Mouse (Mus musculus) layer of hippocampus, postnatal 36 days (tissue): Measurements from ENCODE around the gene Cbx1. TPM values are rescaled to one million over a fixed set of nuclear protein-coding genes. Genes with fewer than 3 reads are reported as not detected.

Experiments used
- DNase-seq, 2 experiments: peaks; one replicate each; pipeline ENCODE4 v3.0.0; 2022
- total RNA-seq, 2 experiments: library from RNA; stranded (reverse); gene quantifications; 2 replicates each; pipeline ENCODE4 v1.2.3; 2021

Cbx1 gene
- total RNA-seq, 2 experiments from 2014 or later, result 52.4 to 54.9 TPM

- no peak for DNase-seq
Observed at GRCm38 (mm10) chr11:96816979-96817378, 28.1 kb downstream of the Cbx1 start.

DNA sequence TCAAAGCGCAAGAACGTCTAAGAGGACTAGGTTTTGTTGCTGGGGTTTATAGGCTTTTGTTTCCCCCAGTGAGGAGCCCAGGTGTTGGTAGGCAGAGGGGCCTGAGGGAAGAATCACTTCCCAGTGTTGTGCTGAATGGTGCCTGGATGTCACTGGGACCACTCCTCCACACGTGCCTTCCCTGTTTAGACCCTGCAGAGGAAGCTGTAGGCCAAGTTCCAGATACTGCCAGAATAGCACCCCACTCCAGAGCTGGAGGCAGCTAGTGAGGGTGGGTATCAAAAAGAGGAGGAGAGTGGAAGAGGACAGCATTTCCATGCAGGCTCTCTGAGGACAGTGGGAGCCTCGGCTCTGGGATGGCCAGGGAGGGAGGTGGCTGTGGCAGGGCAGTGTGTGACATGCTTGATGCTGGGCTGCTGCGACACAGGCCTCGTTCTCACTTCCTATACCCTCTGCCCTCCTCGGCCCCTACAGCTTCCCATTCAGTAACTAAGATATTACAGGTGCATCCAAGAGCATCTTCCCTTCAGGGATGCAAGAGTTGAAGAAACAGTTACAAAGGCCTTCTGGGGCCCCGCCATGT is 29.3 kb downstream of the Cbx1 start:
- no peak for DNase-seq

DNA sequence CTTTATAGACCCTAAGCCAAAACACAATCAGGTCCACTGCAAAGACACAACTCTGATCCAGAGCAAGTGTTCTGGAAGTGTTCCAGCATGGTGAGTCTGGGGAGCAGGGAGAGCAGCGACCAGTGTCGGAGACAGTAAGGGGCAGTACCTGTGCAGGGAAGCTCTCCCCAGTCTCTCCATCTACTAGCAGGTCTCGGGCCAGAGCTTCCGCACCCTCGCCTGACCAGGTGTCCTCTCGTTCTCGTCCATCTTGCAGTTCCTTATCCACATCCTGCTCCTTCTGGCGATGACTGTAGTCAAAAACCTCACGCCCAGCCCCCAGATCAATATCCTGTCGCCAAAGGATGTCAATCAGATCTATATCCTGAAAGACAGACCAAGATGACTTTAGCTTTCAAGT is 33.0 kb downstream of the Cbx1 start:
- DNase-seq, result no peak

DNA sequence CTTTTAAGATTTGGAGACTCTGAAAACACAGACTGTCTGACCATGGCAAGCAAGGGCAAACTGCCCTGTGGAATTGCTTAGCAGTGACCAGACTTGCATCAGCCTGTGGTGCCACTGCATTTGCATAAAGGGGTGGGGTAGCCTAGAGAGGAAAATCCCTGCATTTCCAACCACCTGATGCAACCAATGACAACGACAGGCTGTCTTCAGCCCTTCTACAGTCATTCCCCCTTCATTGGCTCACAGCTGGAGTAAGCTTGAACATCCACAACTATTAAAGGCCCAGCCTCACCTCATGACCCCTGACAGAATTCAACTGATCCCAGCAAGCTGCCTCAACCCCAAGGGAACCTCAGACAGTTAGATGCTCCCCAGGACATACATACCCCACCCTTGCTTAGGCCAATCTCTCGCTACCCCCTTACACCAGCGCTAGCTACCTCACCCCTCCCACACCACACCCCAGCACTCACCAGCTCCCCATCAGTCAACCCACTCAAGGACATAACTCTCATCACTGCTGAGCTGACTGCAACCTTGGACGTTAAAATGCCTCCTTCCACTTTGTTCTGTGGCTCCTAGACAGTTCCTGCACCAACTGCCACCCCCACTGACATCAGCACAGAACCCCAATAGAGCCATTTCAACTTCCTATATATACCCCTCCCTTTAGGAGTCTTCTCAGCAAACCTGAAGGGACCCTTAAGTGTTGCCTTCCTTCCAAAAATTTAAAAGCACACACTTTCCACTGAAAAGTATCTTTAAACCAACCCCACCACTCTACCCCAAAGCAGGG is 33.9 kb downstream of the Cbx1 start:
- DNase-seq, result no peak

- DNase-seq, result no peak
Observed at GRCm38 (mm10) chr11:96823471-96823837, 34.5 kb downstream of the Cbx1 start.

DNA sequence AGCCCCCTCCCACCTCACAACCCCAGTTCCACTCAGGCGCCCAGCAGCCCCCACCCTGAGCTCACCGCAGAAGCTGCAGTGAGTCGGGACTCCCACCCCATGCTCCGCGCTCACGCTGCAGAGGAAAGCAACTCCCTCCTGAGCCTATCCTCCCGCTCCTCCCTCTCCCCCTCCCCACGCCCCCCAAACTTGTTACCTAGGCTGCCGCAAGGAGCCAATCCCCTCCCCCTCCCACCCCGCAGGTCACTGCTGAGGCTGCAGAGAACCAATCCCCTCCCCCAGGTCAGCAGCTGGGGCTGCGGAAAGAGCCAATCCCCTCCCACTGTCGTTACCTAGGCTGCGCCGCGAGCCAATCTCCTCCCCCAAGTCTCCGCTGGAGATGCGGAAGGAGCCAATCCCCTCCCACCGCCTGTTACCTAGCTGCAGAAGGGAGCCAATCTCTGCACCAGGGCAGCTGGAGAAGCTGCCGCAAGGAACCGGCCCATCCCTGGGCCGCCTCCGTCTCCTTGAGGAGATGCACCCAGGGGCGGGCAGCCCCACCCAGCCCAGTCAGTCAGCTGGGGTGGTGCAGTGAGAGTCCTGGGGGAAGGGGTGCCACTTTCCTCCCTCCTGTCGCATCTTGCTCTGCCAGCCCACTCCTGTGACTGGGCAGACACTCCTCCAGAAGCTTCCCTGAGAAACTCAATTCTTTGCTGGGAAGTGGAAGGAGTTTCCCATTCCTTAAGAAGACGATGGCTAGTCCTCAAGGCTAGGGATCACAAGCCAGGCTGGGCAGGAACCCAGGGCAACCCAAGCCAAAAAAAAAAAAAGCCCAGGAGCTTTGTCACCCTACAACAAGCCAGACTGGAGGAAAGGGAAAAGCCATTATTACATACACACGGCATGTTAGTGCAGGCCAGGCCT is 35.2 kb downstream of the Cbx1 start:
- DNase-seq, result peak; percentile 81 to 87

DNA sequence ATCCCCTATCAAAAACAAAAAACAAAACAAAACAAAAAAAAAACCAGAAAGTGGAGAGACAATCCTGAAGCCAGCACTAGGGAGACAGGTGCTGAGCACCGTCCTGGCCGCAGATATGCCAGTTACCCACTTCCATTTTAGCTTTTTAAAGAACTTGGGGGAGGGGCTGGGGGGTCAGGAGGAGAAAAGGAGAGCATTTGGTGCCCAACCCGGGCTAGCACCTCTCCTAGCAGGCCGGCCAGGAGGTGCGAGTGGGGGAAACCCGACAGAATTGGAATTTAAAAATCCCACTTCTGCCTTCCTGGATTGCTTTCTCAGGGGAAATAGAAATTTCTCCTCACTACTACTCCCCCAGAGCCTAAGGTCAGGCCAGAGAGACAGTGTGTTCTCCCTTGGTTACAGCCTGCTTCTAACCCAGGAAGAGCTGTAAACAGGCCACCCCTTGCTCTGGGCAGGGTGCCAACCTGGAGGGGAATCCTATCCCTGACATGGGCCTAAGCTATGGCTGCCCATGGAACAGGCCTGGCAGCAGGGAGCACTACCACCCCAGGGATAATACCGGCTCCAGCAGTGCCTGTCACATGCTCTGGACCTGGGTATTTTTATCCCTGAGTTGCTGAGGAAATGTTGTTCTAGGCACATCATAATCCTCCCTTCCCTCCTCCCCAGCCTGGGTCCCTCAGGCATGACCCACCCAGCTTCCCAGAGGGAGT is 36.0 kb downstream of the Cbx1 start:
- no peak for DNase-seq

- no peak for DNase-seq
Observed at GRCm38 (mm10) chr11:96826481-96826880, 37.6 kb downstream of the Cbx1 start.

GRCm38 (mm10) chr11:96827062-96827581 is 38.2 kb downstream of the Cbx1 start:
- DNase-seq, result no peak

GRCm38 (mm10) chr11:96827917-96828316 is 39.0 kb downstream of the Cbx1 start:
- no peak for DNase-seq

DNA sequence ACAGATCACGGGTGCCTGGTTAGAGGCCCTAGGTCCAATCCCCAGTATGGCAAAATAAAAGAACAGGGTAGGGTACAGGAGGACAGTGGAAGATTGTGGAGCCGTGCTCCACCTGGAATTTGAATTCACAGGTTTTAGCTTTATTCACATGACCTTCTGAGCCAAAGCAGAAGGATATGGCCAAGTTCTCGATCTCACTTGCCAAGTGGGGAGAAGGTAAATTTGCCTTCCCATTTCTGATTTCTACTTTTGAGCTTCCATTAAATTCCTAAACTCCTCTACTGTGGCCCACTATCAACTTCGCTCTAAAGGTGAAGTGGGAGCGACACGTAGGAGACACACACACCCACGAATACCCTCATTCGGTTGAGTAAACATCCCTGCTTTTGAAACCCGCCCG is 40.0 kb downstream of the Cbx1 start:
- no peak for DNase-seq

DNA sequence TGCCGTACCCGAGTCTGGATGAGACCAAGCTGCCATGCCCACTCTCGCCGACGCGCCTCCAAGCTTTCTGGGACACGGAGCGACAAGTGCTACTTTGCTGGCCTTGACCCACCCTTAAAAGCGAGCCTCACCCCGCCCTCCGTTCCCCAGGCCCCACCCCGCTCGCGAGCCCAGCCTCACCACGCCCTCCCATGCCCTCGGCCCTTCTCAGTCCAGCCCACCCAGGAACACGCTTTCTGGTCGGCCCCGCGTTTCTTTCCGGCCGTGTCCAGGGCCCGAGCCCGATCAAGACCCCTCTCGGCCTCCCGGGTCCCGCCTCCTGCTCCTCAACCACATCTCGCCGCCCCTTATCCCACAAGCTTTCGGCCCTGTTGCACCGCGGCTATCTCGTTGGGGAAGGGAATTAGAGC is 40.5 kb downstream of the Cbx1 start:
- peak; percentile 71 to 75 for DNase-seq

DNA sequence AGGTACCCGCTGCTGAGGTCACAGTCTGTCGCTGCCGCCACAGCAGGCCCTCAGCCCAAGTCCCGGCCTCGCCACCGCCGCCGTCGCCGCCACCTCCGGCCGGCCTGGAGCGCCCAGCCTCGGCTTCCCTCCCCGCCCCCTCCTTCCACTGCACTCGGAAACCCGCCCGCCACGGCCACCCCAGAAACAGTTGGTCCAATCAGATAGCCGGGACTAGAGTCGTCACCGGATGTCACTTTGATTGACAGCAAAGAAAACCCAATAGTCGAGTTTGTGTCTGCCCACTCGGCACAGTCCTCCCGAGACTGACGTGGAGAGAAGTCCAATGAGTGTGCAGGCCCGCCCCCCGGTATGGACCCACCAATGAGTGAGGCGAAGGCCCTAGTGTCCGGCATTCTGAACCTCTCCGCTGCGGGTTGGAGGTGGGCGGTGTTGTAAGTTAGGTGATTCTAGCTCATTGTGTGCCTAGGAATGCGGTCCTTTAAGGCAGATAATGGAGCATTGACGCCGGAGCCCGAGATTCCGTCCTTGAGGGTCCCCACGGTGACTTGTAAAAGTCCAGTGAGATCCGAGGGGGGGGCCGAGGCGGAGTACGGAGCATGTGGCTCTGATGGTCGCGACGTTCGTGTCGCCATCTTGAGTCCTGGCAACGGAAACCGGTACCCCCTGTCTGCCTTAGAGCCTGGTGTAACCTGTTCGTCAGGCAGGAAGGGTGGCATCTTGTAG is 41.0 kb downstream of the Cbx1 start, which contains the start of gene Nfe2l1:
Nfe2l1 (minus strand) TSS at position 156 of the 726 bp plus-strand sequence.
- DNase-seq, result peak; percentile 98 to 99

GRCm38 (mm10) chr11:96830539-96831216 is 41.8 kb downstream of the Cbx1 start:
- DNase-seq, result no peak

GRCm38 (mm10) chr11:96831516-96831915 is 42.6 kb downstream of the Cbx1 start:
- no peak for DNase-seq

DNA sequence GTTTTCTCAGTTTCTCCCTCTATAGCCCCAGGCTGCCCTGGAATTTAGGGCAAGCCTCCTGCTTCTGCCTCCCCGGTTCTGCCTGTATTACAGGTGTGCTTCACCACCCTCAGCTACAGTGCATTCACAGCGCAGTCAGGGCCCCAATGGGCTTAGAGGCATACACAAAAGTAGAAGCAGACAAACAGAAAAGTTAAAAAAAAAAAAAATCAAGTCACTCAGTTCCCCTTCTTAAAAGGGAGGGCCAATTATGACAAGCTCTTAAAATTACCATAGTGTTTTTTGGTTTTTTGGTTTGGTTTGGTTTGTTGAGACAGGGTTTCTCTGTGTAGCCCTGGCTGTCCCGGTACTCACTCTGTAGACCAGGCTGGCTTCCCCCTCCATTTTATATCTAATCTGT is 43.6 kb downstream of the Cbx1 start:
- DNase-seq, result no peak

GRCm38 (mm10) chr11:96832973-96833372 is 44.0 kb downstream of the Cbx1 start:
- no peak for DNase-seq

DNA sequence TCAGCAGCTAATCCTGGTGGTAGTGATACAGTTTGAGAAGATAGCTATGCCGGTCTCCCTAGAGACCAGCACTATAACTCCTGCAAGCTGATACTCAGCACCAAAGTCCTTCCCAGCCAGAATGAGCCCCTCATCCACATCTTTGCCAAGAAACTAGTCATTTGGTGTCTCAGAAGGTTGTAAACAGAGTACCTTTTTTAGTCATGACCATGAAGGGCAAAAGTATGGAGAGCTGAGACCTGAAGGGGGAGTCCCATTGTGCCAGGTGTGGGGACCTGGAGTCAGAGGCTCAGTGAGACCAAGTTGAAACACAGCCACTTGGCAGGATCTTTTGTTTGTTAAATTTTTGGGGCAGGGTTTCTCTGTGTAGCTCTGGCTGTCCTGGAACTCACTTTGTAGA is 45.2 kb downstream of the Cbx1 start:
- no peak for DNase-seq

DNA sequence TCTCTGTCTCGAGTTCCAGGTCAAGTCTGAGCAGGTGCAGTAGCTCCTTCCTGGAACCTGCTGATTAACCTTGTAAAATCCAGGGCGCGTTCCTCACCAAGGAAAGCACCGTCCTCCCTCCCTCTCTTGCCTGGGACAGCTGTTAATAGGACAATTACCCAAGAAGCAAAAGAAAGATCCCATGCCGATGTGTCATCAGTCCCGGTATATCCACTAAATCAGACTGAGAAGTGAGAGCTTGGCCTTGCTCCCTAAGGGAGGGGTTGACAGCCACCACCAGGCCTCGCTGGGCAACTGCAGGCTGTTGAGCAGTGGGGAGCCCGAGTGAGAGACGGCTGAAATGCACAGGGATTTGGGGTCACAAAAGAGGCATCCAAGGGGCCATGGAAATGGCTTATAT is 48.4 kb downstream of the Cbx1 start:
- no peak for DNase-seq

DNA sequence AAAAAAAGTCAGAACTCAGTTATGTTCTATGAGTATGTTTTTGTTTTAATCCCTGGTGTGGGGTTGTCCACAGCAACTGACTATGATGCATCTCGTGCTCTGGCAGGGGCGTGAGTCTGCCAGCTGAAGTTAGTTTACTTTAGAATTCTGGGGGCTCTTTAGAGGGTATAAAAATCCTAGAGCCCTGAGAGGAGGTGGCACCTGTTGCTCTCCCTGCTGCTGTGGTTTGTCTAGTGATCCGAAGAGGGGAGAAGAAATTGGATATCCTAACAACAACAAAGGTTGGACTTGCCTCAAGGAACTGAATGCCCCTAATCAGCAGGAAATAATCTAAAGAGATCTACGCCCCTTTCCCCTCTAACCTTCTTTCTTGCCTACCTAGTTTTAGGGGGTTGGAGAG is 49.4 kb downstream of the Cbx1 start:
- DNase-seq, result no peak

- no peak for DNase-seq
Observed at GRCm38 (mm10) chr11:96839428-96839827, 50.5 kb downstream of the Cbx1 start.
